Mouse (Mus musculus): ENCODE data around the gene Apba2. TPM values are rescaled to one million over a fixed set of nuclear protein-coding genes. Genes with fewer than 3 reads are reported as not detected.

The Apba2 gene
- polyA plus RNA-seq, 1 experiment, result 1.8 TPM

DNA sequence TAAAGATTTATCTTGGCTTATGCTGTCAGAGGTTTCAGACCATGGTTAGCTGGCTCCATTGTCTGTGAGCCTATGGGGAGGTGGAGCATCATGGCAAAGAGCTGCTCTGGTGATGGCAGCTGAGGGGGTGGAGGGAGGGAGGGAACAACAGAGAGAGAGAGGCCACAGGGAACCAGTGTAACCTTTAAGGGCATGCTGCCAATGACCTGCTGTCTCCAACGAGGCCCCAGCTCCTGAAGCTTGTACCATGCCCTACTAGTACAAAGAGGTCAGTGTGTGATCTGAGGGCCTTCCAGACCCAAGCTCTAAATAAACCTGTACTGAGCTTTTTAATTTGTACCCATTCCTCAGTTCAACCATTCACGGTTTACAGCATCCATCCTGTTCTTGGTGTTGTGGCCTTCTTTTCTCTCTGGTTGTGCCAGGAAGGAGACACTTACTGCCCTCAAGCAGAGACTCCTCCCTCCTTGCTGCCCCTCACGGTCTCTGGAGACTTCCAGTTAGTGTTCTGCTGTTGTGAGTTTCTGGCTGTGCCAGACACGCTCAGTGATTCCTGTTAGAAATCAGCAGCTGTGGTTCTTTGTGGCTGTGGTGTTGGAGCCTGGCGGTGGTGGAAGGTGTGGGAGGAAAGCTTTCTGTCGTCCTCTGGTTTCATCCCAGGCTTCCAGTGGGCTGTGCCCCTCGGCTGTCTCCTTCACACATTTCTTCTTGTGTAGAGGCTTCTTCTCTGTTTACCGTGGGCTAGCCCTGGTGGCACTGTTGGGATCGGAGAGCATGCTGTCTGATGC lies 60.4 kb downstream of the Apba2 start:
- TF ChIP-seq CTCF (IDR thresholded peaks at IDR 0.05; ENCODE audit: insufficient read depth, low read length), result no peak
- TF ChIP-seq POLR2A (IDR thresholded peaks at IDR 0.05; ENCODE audit: borderline replicate concordance, extremely low read depth, low read depth, low read length), result no peak
- DNase-seq, result no peak
- Histone ChIP-seq H3K4me1 (ENCODE audit: control insufficient read depth, insufficient read depth, low read length) (no peaks in the 10 kb centered on the region), H3K4me3 (replicated peaks; ENCODE audit: extremely low read depth, low read depth, low read length) (no peak overlapping the region)
- 67% methylated on average over 9 of the region's 9 CpGs for WGBS

DNA sequence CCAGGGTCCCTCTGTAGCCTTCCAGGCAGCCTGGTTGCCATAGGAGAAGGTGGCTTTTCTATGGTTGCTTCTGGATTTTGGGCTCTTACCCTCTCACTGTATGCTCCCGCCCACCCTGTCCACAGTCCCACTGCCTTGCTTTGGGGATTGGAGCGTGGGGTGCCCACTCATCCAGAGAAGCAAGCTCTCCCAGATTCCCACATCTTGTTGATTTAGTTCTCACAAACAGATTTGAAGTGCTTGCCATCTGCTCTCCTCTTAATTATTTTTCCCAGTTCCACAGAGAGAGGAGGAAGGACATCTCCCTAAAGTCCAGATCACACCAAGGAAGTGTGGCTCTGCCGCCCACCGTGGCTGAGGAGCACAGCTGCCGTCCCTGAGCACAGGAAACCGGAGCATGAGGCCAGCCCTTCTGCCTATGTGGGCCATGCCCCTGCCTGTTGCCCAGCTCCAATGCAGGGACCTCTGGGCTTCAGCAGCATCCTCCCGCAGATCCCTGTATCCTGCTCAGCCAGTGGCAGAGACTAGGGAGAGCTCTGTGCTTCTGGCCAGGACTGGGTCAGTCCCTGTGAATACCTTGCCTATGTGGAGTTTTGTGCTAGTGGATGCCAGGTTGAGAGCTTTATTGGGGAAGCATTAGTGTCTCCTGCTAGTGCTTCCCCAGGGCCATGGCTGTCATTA lies 63.5 kb downstream of the Apba2 start:
- H3K4me1 ChIP-seq (ENCODE audit: control insufficient read depth, insufficient read depth, low read length), result no peaks in the 10 kb centered on the region
- no peak for TF ChIP-seq CTCF (IDR thresholded peaks at IDR 0.05; ENCODE audit: insufficient read depth, low read length)
- TF ChIP-seq POLR2A (IDR thresholded peaks at IDR 0.05; ENCODE audit: borderline replicate concordance, extremely low read depth, low read depth, low read length), result no peak
- DNase-seq, result no peak
- 66% methylated on average over 7 of the region's 7 CpGs for WGBS
- no peak overlapping the region for H3K4me3 ChIP-seq (replicated peaks; ENCODE audit: extremely low read depth, low read depth, low read length)

- Histone ChIP-seq H3K4me3 (replicated peaks; ENCODE audit: extremely low read depth, low read depth, low read length) (no peak overlapping the region), H3K4me1 (ENCODE audit: control insufficient read depth, insufficient read depth, low read length) (no peaks in the 10 kb centered on the region)
- WGBS, result 77% methylated on average over 10 of the region's 10 CpGs
- TF ChIP-seq POLR2A (IDR thresholded peaks at IDR 0.05; ENCODE audit: borderline replicate concordance, extremely low read depth, low read depth, low read length), result no peak
- no peak for TF ChIP-seq CTCF (IDR thresholded peaks at IDR 0.05; ENCODE audit: insufficient read depth, low read length)
- no peak for DNase-seq
Observed at GRCm38 (mm10) chr7:64566371-64567243, 65.1 kb downstream of the Apba2 start.

GRCm38 (mm10) chr7:64568722-64569121 lies 67.2 kb downstream of the Apba2 start:
- DNase-seq, result no peak
- 66% methylated on average over 4 of the region's 4 CpGs for WGBS
- Histone ChIP-seq H3K4me1 (ENCODE audit: control insufficient read depth, insufficient read depth, low read length) (no peaks in the 10 kb centered on the region), H3K4me3 (replicated peaks; ENCODE audit: extremely low read depth, low read depth, low read length) (no peak overlapping the region)
- no peak for TF ChIP-seq CTCF (IDR thresholded peaks at IDR 0.05; ENCODE audit: insufficient read depth, low read length)
- no peak for TF ChIP-seq POLR2A (IDR thresholded peaks at IDR 0.05; ENCODE audit: borderline replicate concordance, extremely low read depth, low read depth, low read length)

DNA sequence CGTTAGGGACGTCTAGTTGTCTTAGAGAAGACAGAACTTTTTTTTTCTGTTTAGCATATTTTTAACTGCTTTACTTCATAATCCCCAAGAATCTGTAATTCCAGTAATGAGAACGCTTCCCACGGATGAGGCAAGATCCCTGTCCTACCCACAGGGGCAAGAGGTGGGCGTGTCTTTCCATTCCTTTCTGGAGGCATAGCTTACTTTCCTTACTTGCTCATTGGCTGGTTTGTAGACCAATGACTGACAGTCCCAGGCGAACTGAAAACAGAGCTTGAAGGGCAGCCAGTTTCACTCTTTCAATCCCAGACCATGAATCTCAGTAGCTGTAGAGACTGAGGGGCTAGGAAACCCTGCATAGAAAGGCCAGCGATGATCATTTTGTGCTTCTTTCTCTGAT lies 68.2 kb downstream of the Apba2 start:
- TF ChIP-seq CTCF (IDR thresholded peaks at IDR 0.05; ENCODE audit: insufficient read depth, low read length) (no peak), POLR2A (IDR thresholded peaks at IDR 0.05; ENCODE audit: borderline replicate concordance, extremely low read depth, low read depth, low read length) (no peak)

DNA sequence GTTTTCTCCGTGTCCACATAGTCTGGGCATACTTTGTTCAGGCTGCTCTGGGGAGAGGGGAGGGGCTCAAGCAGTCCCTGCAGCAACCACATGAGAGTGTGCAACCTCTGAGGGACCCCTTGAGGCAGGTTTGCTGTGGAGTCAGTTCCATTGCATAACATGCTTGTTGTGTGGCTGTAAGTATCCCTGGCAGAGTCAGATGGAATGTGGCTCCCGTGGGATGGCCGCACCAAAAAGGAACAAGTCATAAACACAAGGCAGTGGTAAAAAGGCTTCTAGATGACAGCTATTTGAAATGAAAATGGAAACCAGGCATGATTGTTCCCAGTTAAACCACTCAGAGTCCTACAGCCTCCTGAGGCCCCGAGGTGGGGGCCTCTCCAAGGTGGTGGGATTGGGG lies 69.4 kb downstream of the Apba2 start:
- no peak overlapping the region for H3K4me3 ChIP-seq (replicated peaks; ENCODE audit: extremely low read depth, low read depth, low read length)
- DNase-seq, result no peak
- TF ChIP-seq POLR2A (IDR thresholded peaks at IDR 0.05; ENCODE audit: borderline replicate concordance, extremely low read depth, low read depth, low read length) (no peak), CTCF (IDR thresholded peaks at IDR 0.05; ENCODE audit: insufficient read depth, low read length) (no peak)
- 75% methylated on average over 4 of the region's 4 CpGs for whole genome bisulfite sequencing
- H3K4me1 ChIP-seq (ENCODE audit: control insufficient read depth, insufficient read depth, low read length), result no peaks in the 10 kb centered on the region

More for the DNA sequence above, 68.2 kb downstream of the Apba2 start:
- H3K4me3 ChIP-seq (replicated peaks; ENCODE audit: extremely low read depth, low read depth, low read length), result no peak overlapping the region
- DNase-seq, result no peak
- no peaks in the 10 kb centered on the region for H3K4me1 ChIP-seq (ENCODE audit: control insufficient read depth, insufficient read depth, low read length)
- WGBS, result 41% methylated on average over 7 of the region's 7 CpGs

DNA sequence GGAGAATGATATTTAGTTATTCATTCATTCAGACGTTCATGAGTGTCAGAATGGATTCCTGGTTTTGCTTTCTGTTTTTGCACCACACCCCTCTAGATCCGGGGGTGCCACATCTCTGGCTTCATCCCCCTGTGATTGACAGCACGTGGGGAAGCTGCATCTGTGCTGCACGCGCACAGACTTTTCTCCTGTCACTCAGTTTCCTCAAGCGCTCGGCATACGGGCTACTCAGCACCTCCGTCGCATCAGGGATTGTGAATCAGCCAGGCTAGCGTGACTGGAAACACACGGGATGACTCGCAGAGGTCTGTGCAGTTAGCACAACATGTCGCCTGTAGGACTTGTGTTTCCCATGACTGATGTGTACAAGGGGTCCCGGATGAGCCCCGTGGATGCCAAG lies 72.6 kb downstream of the Apba2 start:
- Histone ChIP-seq H3K4me3 (replicated peaks; ENCODE audit: extremely low read depth, low read depth, low read length) (no peak overlapping the region), H3K4me1 (ENCODE audit: control insufficient read depth, insufficient read depth, low read length) (no peaks in the 10 kb centered on the region)
- TF ChIP-seq CTCF (IDR thresholded peaks at IDR 0.05; ENCODE audit: insufficient read depth, low read length) (no peak), POLR2A (IDR thresholded peaks at IDR 0.05; ENCODE audit: borderline replicate concordance, extremely low read depth, low read depth, low read length) (no peak)
- DNase-seq, result no peak
- WGBS, result 81% methylated on average over 16 of the region's 16 CpGs

DNA sequence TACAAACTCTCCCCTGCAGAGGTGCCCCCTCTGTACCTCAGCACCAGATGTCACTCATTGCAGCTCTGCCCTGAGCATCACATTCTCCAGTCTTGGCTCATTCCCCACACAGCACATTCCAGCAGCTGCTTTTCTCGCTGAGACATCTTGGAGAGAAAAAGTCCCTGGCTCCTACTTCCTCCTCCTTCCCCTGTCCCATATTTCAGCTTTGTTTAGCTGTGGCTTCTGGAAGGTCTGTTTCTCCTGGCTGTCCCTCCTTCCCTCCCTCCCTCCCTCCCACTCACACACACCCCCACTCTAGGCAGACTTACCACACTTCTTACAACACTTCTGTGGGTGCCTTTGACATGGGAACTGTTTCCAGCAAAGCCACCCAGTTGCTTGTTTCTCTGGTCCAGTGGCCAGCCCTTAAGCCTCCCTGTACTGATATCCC lies 75.0 kb downstream of the Apba2 start:
- H3K4me1 ChIP-seq (ENCODE audit: control insufficient read depth, insufficient read depth, low read length), result no peaks in the 10 kb centered on the region
- peak; percentile 4 for DNase-seq
- H3K4me3 ChIP-seq (replicated peaks; ENCODE audit: extremely low read depth, low read depth, low read length), result no peak overlapping the region
- WGBS, result 29% methylated on average over 1 of the region's 1 CpGs
- TF ChIP-seq CTCF (IDR thresholded peaks at IDR 0.05; ENCODE audit: insufficient read depth, low read length) (no peak), POLR2A (IDR thresholded peaks at IDR 0.05; ENCODE audit: borderline replicate concordance, extremely low read depth, low read depth, low read length) (no peak)

- 87% methylated on average over 6 of the region's 6 CpGs for WGBS
- TF ChIP-seq CTCF (IDR thresholded peaks at IDR 0.05; ENCODE audit: insufficient read depth, low read length), result no peak
- no peak for TF ChIP-seq POLR2A (IDR thresholded peaks at IDR 0.05; ENCODE audit: borderline replicate concordance, extremely low read depth, low read depth, low read length)
- Histone ChIP-seq H3K4me3 (replicated peaks; ENCODE audit: extremely low read depth, low read depth, low read length) (no peak overlapping the region), H3K4me1 (ENCODE audit: control insufficient read depth, insufficient read depth, low read length) (no peaks in the 10 kb centered on the region)
- DNase-seq, result no peak
Observed at GRCm38 (mm10) chr7:64578176-64578575, 76.7 kb downstream of the Apba2 start.

All from lung, adult 2 months (tissue).